Mouse (Mus musculus) midbrain, embryonic 15.5 days (tissue): ENCODE measurements at regions not wholly inside any gene's neighbourhood (a gene's known extent, or its start where the extent isn't known, plus 50 kb on each side); places are given as distances from the start of the nearest gene placed in this dataset.
A peak's percentile ranks its signal among the peaks of the same experiment; 100 is the strongest.

Source experiments
- ATAC-seq: fragments of 200-750 bp; cut with Nextera tagmentation; replicated peaks from 2 replicates; pipeline ENCODE4 v1.8.0; 2017; ENCODE audit warnings: moderate TSS enrichment
- H3K27ac ChIP-seq: fragments of 300-500 bp; sonication (generic); 2 replicates; pipeline ENCODE4 v1.5.1; 2015; ENCODE audit warnings: mild to moderate bottlenecking, inconsistent platforms
- H3K27me3 ChIP-seq: fragments of 300-500 bp; sonication (generic); replicated peaks from 2 replicates; pipeline ENCODE4 v1.6.1; 2015; ENCODE audit warnings: inconsistent platforms
- H3K36me3 ChIP-seq: fragments of 300-500 bp; sonication (generic); replicated peaks from 2 replicates; pipeline ENCODE4 v1.6.1; 2015; ENCODE audit warnings: inconsistent platforms
- H3K4me1 ChIP-seq: fragments of 300-500 bp; sonication (generic); 2 replicates; pipeline ENCODE4 v1.6.1; 2015; ENCODE audit warnings: inconsistent platforms
- H3K4me2 ChIP-seq: fragments of 300-500 bp; sonication (generic); 2 replicates; pipeline ENCODE4 v1.6.1; 2015; ENCODE audit warnings: inconsistent platforms, mild to moderate bottlenecking, moderate library complexity
- H3K4me3 ChIP-seq: fragments of 300-500 bp; sonication (generic); 2 replicates; pipeline ENCODE4 v1.5.1; 2015; ENCODE audit warnings: mild to moderate bottlenecking, inconsistent platforms
- H3K9ac ChIP-seq: fragments of 300-500 bp; sonication (generic); 2 replicates; pipeline ENCODE4 v1.6.1; 2015; ENCODE audit warnings: mild to moderate bottlenecking, inconsistent platforms
- H3K9me3 ChIP-seq: fragments of 300-500 bp; sonication (generic); 2 replicates; pipeline ENCODE4 v1.6.1; 2016; ENCODE audit warnings: inconsistent platforms
- WGBS: fragments of 180-500 bp; shearing (Covaris S2); methylation state at CpG from one replicate; pipeline ENCODE4 v1.1.7; 2015; ENCODE audit warnings: mixed read lengths; 5-methylcytosine and 5-hydroxymethylcytosine counted together

DNA sequence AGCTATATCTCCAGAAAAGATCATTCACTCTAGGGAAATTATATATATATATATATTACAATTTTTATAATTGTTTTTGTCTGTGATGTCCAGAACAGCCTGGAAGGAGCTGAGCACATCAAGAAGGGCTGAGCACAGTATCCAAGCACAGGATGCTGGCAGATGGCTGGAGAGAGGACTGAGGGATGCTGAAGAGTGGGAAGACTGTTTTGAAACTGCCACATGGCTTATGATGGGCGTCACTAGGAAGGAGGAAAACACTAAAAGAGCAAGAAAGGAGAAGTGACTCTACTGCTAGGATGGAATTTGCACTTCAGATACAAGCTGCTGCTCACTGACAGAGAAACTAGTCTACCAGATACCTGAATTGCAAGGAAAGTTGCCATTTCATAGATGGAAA, 50.4 kb upstream of the Atg10 start:
- no peak overlapping the region for H3K27ac ChIP-seq
- H3K36me3 ChIP-seq = no peaks in the 10 kb centered on the region
- WGBS = 81% methylated on average over 1 of the region's 1 CpGs
- H3K9me3 ChIP-seq = no peaks in the 10 kb centered on the region
- no peaks in the 10 kb centered on the region for H3K4me1 ChIP-seq
- no peak overlapping the region for H3K4me3 ChIP-seq
- no peaks in the 10 kb centered on the region for H3K27me3 ChIP-seq
- ATAC-seq = no peak
- no peak overlapping the region for H3K9ac ChIP-seq
- no peak overlapping the region for H3K4me2 ChIP-seq

GRCm38 (mm10) chr13:91274615-91275014, 50.8 kb upstream of the Atg10 start:
- H3K9ac ChIP-seq = no peak overlapping the region
- H3K4me1 ChIP-seq = no peaks in the 10 kb centered on the region
- H3K4me3 ChIP-seq = no peak overlapping the region
- 62% methylated on average over 6 of the region's 6 CpGs for WGBS
- no peaks in the 10 kb centered on the region for H3K27me3 ChIP-seq
- H3K27ac ChIP-seq = no peak overlapping the region
- no peaks in the 10 kb centered on the region for H3K36me3 ChIP-seq
- ATAC-seq = 0 out of 2 replicates have a peak, but pooled peaks have one; percentile 56
- no peaks in the 10 kb centered on the region for H3K9me3 ChIP-seq
- H3K4me2 ChIP-seq = no peak overlapping the region

DNA sequence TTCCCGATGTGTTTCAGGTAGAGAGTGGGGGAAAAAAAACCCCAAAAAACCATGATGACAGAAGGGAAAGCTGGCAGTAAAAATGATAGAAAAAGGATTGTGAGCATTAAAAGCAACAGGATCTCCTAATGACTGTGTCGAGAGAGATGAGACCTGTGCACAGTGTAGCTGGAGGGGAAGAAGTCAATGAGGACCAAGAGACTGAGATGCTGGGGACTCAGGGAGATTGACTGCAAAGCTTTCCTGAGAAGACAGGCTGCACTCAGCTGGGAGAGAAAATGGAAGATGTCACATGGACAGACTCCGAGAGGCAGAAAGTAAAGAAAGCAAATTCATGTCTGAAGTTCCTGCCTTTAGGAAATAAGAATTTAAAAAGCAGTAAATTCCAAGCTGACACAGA, 55.7 kb upstream of the Atg10 start:
- Histone ChIP-seq H3K9ac (no peak overlapping the region), H3K4me3 (no peak overlapping the region), H3K27ac (no peak overlapping the region), H3K4me1 (no peaks in the 10 kb centered on the region), H3K4me2 (no peak overlapping the region), H3K36me3 (no peaks in the 10 kb centered on the region), H3K9me3 (no peaks in the 10 kb centered on the region), H3K27me3 (no peaks in the 10 kb centered on the region)
- 65% methylated on average over 3 of the region's 3 CpGs for WGBS
- ATAC-seq = peak; percentile 35; the same call in 1 of the 2 replicates

GRCm38 (mm10) chr13:91295552-91296170, 71.9 kb upstream of the Atg10 start:
- Histone ChIP-seq H3K27ac (no peak overlapping the region), H3K4me3 (no peak overlapping the region), H3K36me3 (no peaks in the 10 kb centered on the region), H3K4me2 (no peak overlapping the region), H3K27me3 (no peaks in the 10 kb centered on the region), H3K9ac (no peak overlapping the region), H3K4me1 (0 out of 2 replicates have a peak, but pooled peaks cover 2% of the 10 kb centered on the region), H3K9me3 (no peaks in the 10 kb centered on the region)
- ATAC-seq = no peak
- 74% methylated on average over 7 of the region's 7 CpGs for WGBS

- Histone ChIP-seq H3K4me1 (0 out of 2 replicates have a peak, but pooled peaks cover 2% of the 10 kb centered on the region), H3K27me3 (no peaks in the 10 kb centered on the region), H3K9me3 (no peaks in the 10 kb centered on the region), H3K4me3 (no peak overlapping the region), H3K9ac (no peak overlapping the region), H3K4me2 (no peak overlapping the region), H3K36me3 (no peaks in the 10 kb centered on the region), H3K27ac (no peak overlapping the region)
- no peak; the same call in 1 of the 2 replicates for ATAC-seq
- WGBS = 65% methylated on average over 5 of the region's 5 CpGs
These were observed 72.9 kb upstream of the Atg10 start for GRCm38 (mm10) chr13:91296521-91297160.

DNA sequence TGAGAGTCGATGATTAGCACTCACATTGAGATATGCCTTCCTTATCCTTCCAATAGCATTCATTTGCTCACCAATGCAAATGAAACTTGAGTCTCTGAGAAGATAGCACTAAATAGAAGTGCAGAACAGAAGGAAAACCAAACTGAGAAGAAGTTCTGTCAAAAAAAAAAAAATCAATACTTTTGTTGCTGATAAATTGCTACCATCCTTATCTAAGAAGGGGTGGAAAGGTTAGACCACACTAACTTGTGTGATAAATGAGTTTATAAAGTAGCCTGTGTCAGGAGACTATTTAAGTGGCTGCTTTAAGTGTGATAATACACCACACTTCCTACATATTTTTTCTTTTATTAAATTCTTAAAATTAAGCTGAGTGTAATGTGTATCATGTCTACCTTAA, 78.1 kb upstream of the Atg10 start:
- H3K9me3 ChIP-seq = no peaks in the 10 kb centered on the region
- 91% methylated on average over 1 of the region's 1 CpGs for WGBS
- no peaks in the 10 kb centered on the region for H3K4me1 ChIP-seq
- H3K27ac ChIP-seq = no peak overlapping the region
- no peak overlapping the region for H3K9ac ChIP-seq
- no peak for ATAC-seq
- no peak overlapping the region for H3K4me2 ChIP-seq
- H3K27me3 ChIP-seq = no peaks in the 10 kb centered on the region
- H3K36me3 ChIP-seq = no peaks in the 10 kb centered on the region
- no peak overlapping the region for H3K4me3 ChIP-seq

- no peaks in the 10 kb centered on the region for H3K27me3 ChIP-seq
- WGBS = 73% methylated on average over 6 of the region's 6 CpGs
- H3K9ac ChIP-seq = no peak overlapping the region
- H3K27ac ChIP-seq = no peak overlapping the region
- no peak overlapping the region for H3K4me2 ChIP-seq
- no peak overlapping the region for H3K4me3 ChIP-seq
- no peak for ATAC-seq
- H3K4me1 ChIP-seq = no peaks in the 10 kb centered on the region
- no peaks in the 10 kb centered on the region for H3K9me3 ChIP-seq
- no peaks in the 10 kb centered on the region for H3K36me3 ChIP-seq
These were observed 82.1 kb upstream of the Atg10 start for GRCm38 (mm10) chr13:91305697-91306405.

DNA sequence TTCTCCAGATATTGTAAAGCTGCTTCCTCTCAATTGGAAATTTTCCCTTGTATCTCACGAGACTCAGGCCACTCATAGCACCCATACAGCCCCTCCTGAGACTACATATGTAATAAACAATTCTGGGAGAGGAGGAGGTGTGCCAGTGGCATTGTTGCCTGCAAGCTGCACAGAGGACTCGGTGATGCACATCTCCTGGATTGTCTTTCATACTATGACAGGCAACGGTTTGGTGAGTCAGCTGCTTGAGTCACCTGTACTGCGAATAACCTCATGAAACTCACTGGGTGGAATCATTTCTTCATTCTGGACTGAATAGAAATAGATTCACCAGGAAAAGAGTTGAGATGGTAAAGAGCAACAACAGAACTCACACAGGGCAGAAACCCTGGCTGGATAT, 82.8 kb upstream of the Atg10 start:
- WGBS = 74% methylated on average over 4 of the region's 4 CpGs
- Histone ChIP-seq H3K27me3 (no peaks in the 10 kb centered on the region), H3K4me2 (no peak overlapping the region), H3K36me3 (no peaks in the 10 kb centered on the region), H3K9me3 (no peaks in the 10 kb centered on the region), H3K9ac (no peak overlapping the region), H3K4me1 (no peaks in the 10 kb centered on the region), H3K4me3 (no peak overlapping the region), H3K27ac (no peak overlapping the region)
- ATAC-seq = no peak

DNA sequence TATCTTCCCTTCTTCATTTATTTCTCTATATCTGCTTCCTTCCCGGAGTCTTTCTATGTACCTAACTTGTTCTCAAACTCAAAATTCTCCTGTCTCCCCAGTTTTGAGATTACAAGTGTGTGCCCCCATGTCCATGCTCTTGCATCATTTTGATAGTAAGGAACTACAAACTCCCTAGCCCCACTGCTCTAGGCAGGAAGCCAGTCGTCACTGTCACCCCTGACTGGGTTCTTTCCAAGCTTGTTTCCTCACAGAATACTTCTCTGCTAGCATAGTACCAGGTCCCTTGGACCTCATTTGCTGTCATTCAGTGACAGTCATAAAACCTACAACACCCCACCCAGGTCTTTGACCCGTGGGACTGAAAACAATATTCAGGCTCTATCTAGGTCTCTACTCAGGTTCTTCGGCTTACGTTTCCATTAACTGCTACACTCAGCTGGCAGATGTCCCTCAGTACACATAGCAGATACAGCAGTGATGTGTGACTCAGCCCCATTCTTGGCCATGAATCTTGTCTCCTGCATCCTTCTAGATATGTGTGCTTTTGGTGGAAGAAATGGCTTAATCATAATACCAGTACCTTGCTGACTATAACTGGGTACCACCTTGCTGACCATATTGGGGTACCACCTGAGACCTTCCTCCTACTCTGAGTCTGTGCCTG, 89.3 kb upstream of the Atg10 start:
- ATAC-seq = no peak
- Histone ChIP-seq H3K9me3 (no peaks in the 10 kb centered on the region), H3K4me2 (no peak overlapping the region), H3K36me3 (no peaks in the 10 kb centered on the region), H3K27ac (no peak overlapping the region), H3K27me3 (no peaks in the 10 kb centered on the region), H3K4me3 (no peak overlapping the region), H3K4me1 (no peaks in the 10 kb centered on the region), H3K9ac (no peak overlapping the region)
- 89% methylated on average over 5 of the region's 5 CpGs for WGBS

- Histone ChIP-seq H3K9ac (no peak overlapping the region), H3K27me3 (no peaks in the 10 kb centered on the region), H3K27ac (no peak overlapping the region), H3K36me3 (no peaks in the 10 kb centered on the region), H3K4me2 (no peak overlapping the region), H3K4me3 (no peak overlapping the region), H3K9me3 (no peaks in the 10 kb centered on the region), H3K4me1 (no peaks in the 10 kb centered on the region)
- ATAC-seq = no peak
- WGBS = 94% methylated on average over 6 of the region's 6 CpGs
These were observed 98.6 kb upstream of the Atg10 start for GRCm38 (mm10) chr13:91322331-91322730.

DNA sequence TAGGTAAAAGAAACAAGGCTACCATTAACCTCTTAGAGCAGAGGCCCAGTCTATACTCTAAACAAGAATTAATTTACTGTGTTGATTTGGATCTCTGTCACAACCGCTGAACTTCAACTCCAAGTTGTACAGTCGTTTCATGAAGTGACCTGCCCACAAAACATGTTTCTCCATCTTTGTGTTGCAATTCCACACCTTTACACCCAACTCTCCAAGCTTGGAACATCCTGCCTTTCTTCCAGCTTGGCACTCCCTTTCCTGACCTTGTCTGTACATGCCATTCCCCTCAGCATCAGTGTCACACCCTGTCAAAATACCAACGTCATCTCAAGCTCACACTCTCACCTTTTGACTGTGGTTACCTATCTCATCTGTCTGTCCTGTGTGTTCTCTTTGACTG, 103.1 kb upstream of the Atg10 start:
- H3K4me2 ChIP-seq = no peak overlapping the region
- no peak overlapping the region for H3K27ac ChIP-seq
- H3K36me3 ChIP-seq = no peaks in the 10 kb centered on the region
- H3K4me3 ChIP-seq = no peak overlapping the region
- no peak for ATAC-seq
- 91% methylated on average over 3 of the region's 3 CpGs for WGBS
- H3K9ac ChIP-seq = no peak overlapping the region
- no peaks in the 10 kb centered on the region for H3K9me3 ChIP-seq
- no peaks in the 10 kb centered on the region for H3K4me1 ChIP-seq
- H3K27me3 ChIP-seq = no peaks in the 10 kb centered on the region

DNA sequence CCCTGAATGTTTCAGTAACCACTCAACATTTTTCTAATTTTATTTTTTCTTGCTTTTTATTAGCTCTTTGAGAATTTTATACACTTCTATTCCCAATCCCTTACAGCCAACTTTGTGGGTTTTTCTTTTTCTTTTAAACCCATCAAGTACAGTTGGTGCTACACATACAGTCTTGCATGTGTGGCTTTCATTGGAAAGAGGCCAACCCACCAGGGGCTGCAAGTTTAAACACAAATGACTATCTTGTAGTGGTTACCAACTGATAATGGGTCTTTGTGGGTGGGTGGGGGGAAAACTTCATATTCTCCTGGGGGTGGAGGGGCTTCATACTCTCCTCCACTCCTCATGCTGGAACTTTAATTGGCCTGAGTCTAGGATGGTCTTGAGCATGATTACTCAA, 110.5 kb upstream of the Atg10 start:
- Histone ChIP-seq H3K27ac (no peak overlapping the region), H3K9me3 (no peaks in the 10 kb centered on the region), H3K27me3 (no peaks in the 10 kb centered on the region), H3K4me3 (no peak overlapping the region), H3K9ac (no peak overlapping the region), H3K4me2 (no peak overlapping the region), H3K4me1 (no peaks in the 10 kb centered on the region), H3K36me3 (no peaks in the 10 kb centered on the region)
- no peak for ATAC-seq
